Mouse (Mus musculus) C2C12 (cell line): ENCODE measurements around the gene AI464131.

Source experiments
- CEBPB ChIP-seq: IDR thresholded peaks from one replicate; pipeline ENCODE4 v1.6.1; 2011; ENCODE audit warnings: low read depth, mild to moderate bottlenecking, control low read depth, moderate library complexity
- CTCF ChIP-seq: IDR thresholded peaks from one replicate; pipeline ENCODE4 v1.5.1; 2011; ENCODE audit not compliant: control insufficient read depth, insufficient read depth, insufficient read length
- MAX ChIP-seq: IDR thresholded peaks from one replicate; pipeline ENCODE4 v1.6.1; 2011; ENCODE audit warnings: mild to moderate bottlenecking, control low read depth
- MYOD1 ChIP-seq: IDR thresholded peaks from one replicate; pipeline ENCODE4 v1.6.1; 2011; ENCODE audit warnings: low read depth; ENCODE audit not compliant: control insufficient read depth, insufficient read length
- USF1 ChIP-seq: IDR thresholded peaks from one replicate; pipeline ENCODE4 v1.6.1; 2011; ENCODE audit warnings: low read depth, mild to moderate bottlenecking, control low read depth, moderate library complexity

GRCm38 (mm10) chr4:41502986-41503412, at the start of gene AI464131:
- TF ChIP-seq CTCF = no peak
- no peak for TF ChIP-seq CEBPB
- TF ChIP-seq USF1 = no peak
- peak; percentile 27 for TF ChIP-seq MAX
- TF ChIP-seq MYOD1 = no peak
